Comparison of ENCODE assay signal across 7 mouse cellular contexts in genomic region chr12:119237921-119238695, GRCm38 (mm10). TPM values are rescaled to one million over a fixed set of nuclear protein-coding genes. Genes with fewer than 3 reads are reported as not detected.
DNase-seq lines count a peak whose midpoint lies in the region; ATAC-seq and TF ChIP-seq lines count a peak whose summit lies in the region.

No protein-coding gene starts in this region.

- peak overlapping the region; percentile 71 for H3K4me3 ChIP-seq in embryonic facial prominence, embryonic 10.5 days
- H3K4me3 ChIP-seq in kidney, adult 2 months (ENCODE audit: insufficient read depth, low read depth, low read length): peak overlapping the region; percentile 71
- peak overlapping the region; percentile 54 for H3K4me3 ChIP-seq in limb, embryonic 11.5 days (ENCODE audit: low read depth, low read length)
- H3K4me3 ChIP-seq in midbrain, embryonic 16.5 days (ENCODE audit: low read depth, low read length): peak overlapping the region; percentile 58
- H3K4me3 ChIP-seq in stomach, embryonic 16.5 days (replicated peaks; ENCODE audit: low read length): peak overlapping the region; percentile 70

- peak; percentile 80 for ATAC-seq in limb, embryonic 11.5 days (ENCODE audit: insufficient number of reproducible peaks, low FRiP score, low TSS enrichment, low read depth)
- ATAC-seq in midbrain, embryonic 16.5 days: peak; percentile 88
- peak; percentile 76 for ATAC-seq in stomach, embryonic 16.5 days (ENCODE audit: insufficient read depth, low FRiP score)

- no peaks in the 10 kb centered on the region for H3K9me3 ChIP-seq in embryonic facial prominence, embryonic 10.5 days
- H3K9me3 ChIP-seq in limb, embryonic 11.5 days (ENCODE audit: control insufficient read depth, low read length): no peaks in the 10 kb centered on the region
- H3K9me3 ChIP-seq in midbrain, embryonic 16.5 days (replicated peaks; ENCODE audit: control insufficient read depth, low read length, poor library complexity, severe bottlenecking): no peaks in the 10 kb centered on the region
- no peaks in the 10 kb centered on the region for H3K9me3 ChIP-seq in stomach, embryonic 16.5 days (replicated peaks; ENCODE audit: control insufficient read depth, low read length)

- no peak for TF ChIP-seq CTCF in kidney, adult 2 months (conservative IDR thresholded peaks at IDR 0.05; ENCODE audit: insufficient read depth, insufficient read length, low read depth, low read length)

- H3K4me2 ChIP-seq in limb, embryonic 11.5 days (ENCODE audit: low read depth, severe bottlenecking): peak overlapping the region; percentile 96
- peak overlapping the region; percentile 57 for H3K4me2 ChIP-seq in midbrain, embryonic 16.5 days (ENCODE audit: low read length)
- H3K4me2 ChIP-seq in stomach, embryonic 16.5 days (ENCODE audit: low read depth, low read length): peak overlapping the region; percentile 90

- DNase-seq in adrenal gland, postnatal 36 days: peak; percentile 63 to 66
- peak; percentile 86 for DNase-seq in embryonic facial prominence, embryonic 10.5 days (ENCODE audit: low spot score)
- peak; percentile 31 to 32 for DNase-seq in heart, adult 9 months (ENCODE audit: low spot score in 2 of 2)
- DNase-seq in kidney, adult 2 months: peak; percentile 71
- peak; percentile 80 for DNase-seq in limb, embryonic 11.5 days (ENCODE audit: low spot score)

- H3K4me1 ChIP-seq in embryonic facial prominence, embryonic 10.5 days: peaks cover 55% of the 10 kb centered on the region
- peaks cover 7% of the 10 kb centered on the region; the same call in 1 of the 2 replicates for H3K4me1 ChIP-seq in kidney, adult 2 months (ENCODE audit: control insufficient read depth, insufficient read depth, low read length)
- H3K4me1 ChIP-seq in limb, embryonic 11.5 days (ENCODE audit: control insufficient read depth, insufficient read depth, low read length): 0 out of 2 replicates have a peak, but pooled peaks cover 2% of the 10 kb centered on the region
- peaks cover 25% of the 10 kb centered on the region for H3K4me1 ChIP-seq in midbrain, embryonic 16.5 days (ENCODE audit: control insufficient read depth, insufficient read depth, low read length)
- H3K4me1 ChIP-seq in stomach, embryonic 16.5 days (ENCODE audit: control insufficient read depth, insufficient read depth, low read length): peaks cover 5% of the 10 kb centered on the region; the same call in 1 of the 2 replicates

- no peak for TF ChIP-seq POLR2A in kidney, adult 2 months (IDR thresholded peaks at IDR 0.05; ENCODE audit: low read depth, low read length)

- H3K27me3 ChIP-seq in embryonic facial prominence, embryonic 10.5 days (replicated peaks; ENCODE audit: low read depth, poor library complexity, severe bottlenecking): no peaks in the 10 kb centered on the region
- H3K27me3 ChIP-seq in kidney, adult 2 months (replicated peaks; ENCODE audit: control insufficient read depth, insufficient read depth, low read length): no peaks in the 10 kb centered on the region
- no peaks in the 10 kb centered on the region for H3K27me3 ChIP-seq in limb, embryonic 11.5 days (ENCODE audit: control insufficient read depth, insufficient read depth, low read length)
- no peaks in the 10 kb centered on the region for H3K27me3 ChIP-seq in midbrain, embryonic 16.5 days (ENCODE audit: control insufficient read depth, insufficient read depth, low read depth, low read length)
- H3K27me3 ChIP-seq in stomach, embryonic 16.5 days (ENCODE audit: control insufficient read depth, insufficient read depth, low read length): no peaks in the 10 kb centered on the region

- peak overlapping the region; percentile 89 for H3K9ac ChIP-seq in limb, embryonic 11.5 days (ENCODE audit: low read length)
- H3K9ac ChIP-seq in midbrain, embryonic 16.5 days (ENCODE audit: low read depth, low read length): peak overlapping the region; percentile 77
- peak overlapping the region; percentile 79 for H3K9ac ChIP-seq in stomach, embryonic 16.5 days (ENCODE audit: low read length)

- H3K36me3 ChIP-seq in embryonic facial prominence, embryonic 10.5 days (replicated peaks): no peaks in the 10 kb centered on the region
- H3K36me3 ChIP-seq in kidney, adult 2 months (ENCODE audit: control insufficient read depth, insufficient read depth, low read length): no peaks in the 10 kb centered on the region
- no peaks in the 10 kb centered on the region for H3K36me3 ChIP-seq in limb, embryonic 11.5 days (ENCODE audit: control insufficient read depth, insufficient read depth, low read length)
- H3K36me3 ChIP-seq in midbrain, embryonic 16.5 days (ENCODE audit: control insufficient read depth, insufficient read depth, low read length): no peaks in the 10 kb centered on the region
- H3K36me3 ChIP-seq in stomach, embryonic 16.5 days (ENCODE audit: control insufficient read depth, insufficient read depth, low read length): no peaks in the 10 kb centered on the region

- WGBS in embryonic facial prominence, embryonic 10.5 days: under 1% methylated on average over 35 of the region's 35 CpGs
- 1% methylated on average over 35 of the region's 35 CpGs for WGBS in kidney, adult 2 months
- WGBS in limb, embryonic 11.5 days: under 1% methylated on average over 35 of the region's 35 CpGs
- WGBS in midbrain, embryonic 16.5 days: under 1% methylated on average over 35 of the region's 35 CpGs
- WGBS in stomach, embryonic 16.5 days: under 1% methylated on average over 35 of the region's 35 CpGs

- peak overlapping the region; percentile 98 for H3K27ac ChIP-seq in embryonic facial prominence, embryonic 10.5 days (replicated peaks)
- H3K27ac ChIP-seq in kidney, adult 2 months (ENCODE audit: insufficient read depth, low read depth, low read length): peak overlapping the region; percentile 74
- H3K27ac ChIP-seq in limb, embryonic 11.5 days (replicated peaks; ENCODE audit: low read depth, low read length): peak overlapping the region; percentile 90
- peak overlapping the region; percentile 95 for H3K27ac ChIP-seq in midbrain, embryonic 16.5 days (ENCODE audit: low read length)
- peak overlapping the region; percentile 84 for H3K27ac ChIP-seq in stomach, embryonic 16.5 days (ENCODE audit: low read length)

RNA-seq across cellular contexts. Expression of gene Itgb8, which starts 0.5 kb away (rescaled TPM):
- 1 to 10 TPM; 2.5 to 3.0 TPM for total RNA-seq in adrenal gland, postnatal 36 days (2021)
- polyA plus RNA-seq in embryonic facial prominence, embryonic 10.5 days (2016; fragmentation: Nextera tagmentation; extraction: Ambion mirVana): 6.5 and 9.8 TPM in 2 replicates
- 16.5 and 17.3 TPM in 2 replicates for polyA plus RNA-seq in kidney, adult 2 months (2012; rRNA removed)
- 5.0 and 5.2 TPM in 2 replicates for polyA plus RNA-seq in limb, embryonic 11.5 days (2014; fragmentation: Nextera tagmentation; extraction: Ambion mirVana)
- 10.3 and 10.9 TPM in 2 replicates for polyA plus RNA-seq in midbrain, embryonic 16.5 days (2015; fragmentation: Nextera tagmentation; extraction: Ambion mirVana)
- polyA plus RNA-seq in stomach, embryonic 16.5 days (2015; fragmentation: Nextera tagmentation; extraction: Ambion mirVana): 3.5 TPM in 2 replicates

Comparison
In these comparisons a context has a peak if more than half of its experiments do, and no peak if none do; other contexts are left out.
1. Peak in every context shown above with its lines: DNase-seq, ATAC-seq, H3K4me3 ChIP-seq and H3K27ac ChIP-seq.
2. DNase-seq: peak in every context shown above with its lines; median percentile 86 in embryonic facial prominence, embryonic 10.5 days; 80 in limb, embryonic 11.5 days; 71 in kidney, adult 2 months; 64 in adrenal gland, postnatal 36 days; 32 in heart, adult 9 months.